Mouse (Mus musculus): ENCODE measurements around the gene Ackr2.

DNA sequence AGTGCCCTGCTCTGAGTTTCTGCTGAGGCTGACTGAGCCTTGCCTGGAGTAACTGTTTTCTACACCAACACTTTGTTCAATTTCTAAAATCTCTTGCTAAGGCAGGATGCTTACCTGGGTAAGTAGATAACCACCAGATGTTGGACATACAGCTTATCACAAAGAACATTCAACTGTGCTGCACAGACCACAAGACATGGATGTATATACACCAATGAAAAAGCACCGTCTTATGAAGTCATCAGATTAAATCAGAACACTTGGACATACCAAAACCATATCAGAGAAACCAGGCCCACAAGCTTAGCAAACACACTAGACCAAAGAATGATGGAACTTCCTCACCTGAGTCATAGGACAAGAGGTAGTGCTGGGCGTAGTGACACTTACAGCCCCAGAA, 38.8 kb upstream of the Ackr2 start:
- no peak for TF ChIP-seq POLR2A (IDR thresholded peaks at IDR 0.05; ENCODE audit: borderline replicate concordance, insufficient read depth, low read length)
- no peak for TF ChIP-seq CTCF (IDR thresholded peaks at IDR 0.05; ENCODE audit: borderline replicate concordance, insufficient read depth, low read depth, low read length)
